Mouse (Mus musculus): Measurements from ENCODE around the gene App. TPM values are rescaled to one million over a fixed set of nuclear protein-coding genes. Genes with fewer than 3 reads are reported as not detected.

The App gene
- polyA plus RNA-seq, 1 experiment, result not detected

- no peak for TF ChIP-seq GATA1 (IDR thresholded peaks at IDR 0.05; ENCODE audit: low read length)
These were observed 200.0 kb downstream of the App start for GRCm38 (mm10) chr16:84973446-84974175.

DNA sequence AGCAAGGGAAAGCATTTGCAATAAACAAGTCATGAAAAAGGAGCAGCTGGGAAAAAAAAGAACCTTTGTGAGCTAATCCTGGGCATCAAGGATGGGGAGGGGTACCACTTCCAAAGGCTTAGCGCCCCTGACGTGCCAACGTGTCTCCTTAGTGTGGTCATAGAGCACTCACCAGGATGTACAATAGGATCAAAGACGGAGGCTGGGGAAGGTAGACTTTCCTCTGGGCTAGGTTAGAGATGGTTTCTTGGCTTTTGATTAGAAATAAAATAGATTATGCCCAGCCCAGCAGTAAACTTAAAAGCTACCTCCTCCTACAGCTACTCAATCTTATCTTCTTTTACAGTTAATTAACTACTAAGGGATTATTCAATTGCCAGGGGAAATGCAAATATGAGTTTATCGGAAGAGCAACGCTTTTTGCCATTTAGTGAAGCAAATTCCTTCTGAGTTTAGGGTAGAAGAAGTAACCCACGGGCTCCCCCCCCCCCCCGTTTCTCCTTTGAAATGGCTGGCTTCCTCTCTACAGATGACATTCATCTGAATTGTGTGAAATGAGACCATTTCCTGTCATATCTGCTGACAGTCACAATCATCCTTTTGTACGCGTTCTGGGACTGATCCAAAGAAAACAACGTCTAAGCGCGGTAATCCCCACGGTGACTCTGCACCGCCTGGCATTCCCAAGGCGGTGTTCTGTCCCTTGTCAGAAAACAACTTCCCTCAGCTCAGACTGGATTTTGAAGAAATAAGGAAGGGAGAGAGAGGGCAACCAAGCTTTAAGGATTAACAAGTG, 201.8 kb downstream of the App start:
- no peak for TF ChIP-seq GATA1 (IDR thresholded peaks at IDR 0.05; ENCODE audit: low read length)

GRCm38 (mm10) chr16:84969026-84969425, 204.5 kb downstream of the App start:
- TF ChIP-seq GATA1 (IDR thresholded peaks at IDR 0.05; ENCODE audit: low read length), result no peak

DNA sequence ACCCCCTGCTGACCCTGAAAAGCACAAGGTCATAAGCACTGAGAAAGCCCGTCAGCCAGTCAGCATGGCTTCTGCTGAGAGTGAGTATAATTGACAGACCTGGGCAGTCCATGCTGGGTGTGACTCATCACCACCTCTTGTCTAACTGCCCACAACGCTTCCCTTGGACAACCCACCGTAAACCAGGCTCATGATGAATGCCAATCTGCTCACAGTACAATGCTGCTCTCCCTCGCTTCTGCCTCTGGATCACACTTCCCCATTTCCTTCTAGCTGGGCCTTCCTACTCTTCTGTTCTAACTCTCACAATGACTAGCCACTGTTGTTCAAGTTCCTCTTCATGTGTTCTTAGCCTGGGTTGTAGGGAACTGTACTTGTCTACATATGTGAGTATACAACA, 206.6 kb downstream of the App start:
- TF ChIP-seq GATA1 (IDR thresholded peaks at IDR 0.05; ENCODE audit: low read length), result no peak

DNA sequence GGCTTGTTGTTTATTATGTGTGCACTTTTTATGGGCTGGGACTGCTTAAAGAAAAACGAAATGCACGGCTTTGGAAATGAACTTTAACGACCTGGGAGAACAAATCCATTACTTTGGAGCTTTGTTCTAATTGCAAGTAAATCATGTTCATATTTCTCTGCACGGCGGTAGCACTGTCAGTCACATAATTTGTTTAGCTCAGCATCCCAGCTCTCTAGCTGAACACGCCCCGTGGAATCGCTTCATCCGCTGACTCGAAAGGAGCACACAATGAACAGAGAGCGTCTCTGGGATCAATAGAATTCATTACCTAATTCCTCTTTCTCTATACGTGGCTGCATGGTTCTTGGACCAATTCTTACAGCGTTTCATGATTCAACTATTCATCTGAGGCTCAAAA, 207.5 kb downstream of the App start:
- TF ChIP-seq GATA1 (IDR thresholded peaks at IDR 0.05; ENCODE audit: low read length), result no peak

- no peak for TF ChIP-seq GATA1 (IDR thresholded peaks at IDR 0.05; ENCODE audit: low read length)
These were observed 209.6 kb downstream of the App start for GRCm38 (mm10) chr16:84963960-84964359.

- TF ChIP-seq GATA1 (IDR thresholded peaks at IDR 0.05; ENCODE audit: low read length), result no peak
These were observed 210.0 kb downstream of the App start for GRCm38 (mm10) chr16:84963527-84963926.

- TF ChIP-seq GATA1 (IDR thresholded peaks at IDR 0.05; ENCODE audit: low read length), result no peak
These were observed 216.3 kb downstream of the App start for GRCm38 (mm10) chr16:84957253-84957652.

DNA sequence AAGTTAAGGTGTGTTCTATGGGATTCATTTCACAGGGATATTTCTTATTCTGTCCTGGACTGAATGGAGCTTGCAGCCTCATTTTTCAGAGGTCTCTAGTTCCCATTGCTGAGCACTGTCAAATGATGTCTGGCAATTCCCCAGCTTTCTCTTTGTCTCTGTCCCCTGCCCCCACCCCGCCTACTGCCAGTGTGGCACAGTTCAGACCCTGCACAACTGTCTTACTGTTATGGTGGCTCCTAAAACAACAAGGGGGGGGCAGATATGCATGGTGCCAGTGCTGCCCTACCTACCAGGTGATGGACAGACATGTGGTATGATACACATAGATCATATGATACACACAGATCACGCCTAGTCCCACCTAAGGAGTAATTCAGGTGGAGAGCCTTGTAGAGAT, 216.9 kb downstream of the App start:
- TF ChIP-seq GATA1 (IDR thresholded peaks at IDR 0.05; ENCODE audit: low read length), result no peak

DNA sequence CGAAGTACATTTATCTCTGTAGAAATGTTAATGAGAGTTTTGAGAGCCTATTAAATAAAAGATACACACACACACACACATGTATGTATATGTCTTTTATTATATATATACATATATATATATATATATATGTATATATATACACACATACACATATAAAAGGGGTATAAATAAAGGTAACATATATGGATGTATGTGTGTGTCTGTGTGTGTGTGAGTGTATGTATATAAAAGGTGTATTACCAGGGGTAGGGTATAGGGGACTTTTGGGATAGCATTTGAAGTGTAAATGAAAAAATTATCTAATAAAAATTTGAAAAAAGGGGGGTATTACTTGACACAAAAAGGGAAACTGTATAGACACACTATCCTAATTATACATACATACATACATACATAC, 217.7 kb downstream of the App start:
- TF ChIP-seq GATA1 (IDR thresholded peaks at IDR 0.05; ENCODE audit: low read length), result no peak

DNA sequence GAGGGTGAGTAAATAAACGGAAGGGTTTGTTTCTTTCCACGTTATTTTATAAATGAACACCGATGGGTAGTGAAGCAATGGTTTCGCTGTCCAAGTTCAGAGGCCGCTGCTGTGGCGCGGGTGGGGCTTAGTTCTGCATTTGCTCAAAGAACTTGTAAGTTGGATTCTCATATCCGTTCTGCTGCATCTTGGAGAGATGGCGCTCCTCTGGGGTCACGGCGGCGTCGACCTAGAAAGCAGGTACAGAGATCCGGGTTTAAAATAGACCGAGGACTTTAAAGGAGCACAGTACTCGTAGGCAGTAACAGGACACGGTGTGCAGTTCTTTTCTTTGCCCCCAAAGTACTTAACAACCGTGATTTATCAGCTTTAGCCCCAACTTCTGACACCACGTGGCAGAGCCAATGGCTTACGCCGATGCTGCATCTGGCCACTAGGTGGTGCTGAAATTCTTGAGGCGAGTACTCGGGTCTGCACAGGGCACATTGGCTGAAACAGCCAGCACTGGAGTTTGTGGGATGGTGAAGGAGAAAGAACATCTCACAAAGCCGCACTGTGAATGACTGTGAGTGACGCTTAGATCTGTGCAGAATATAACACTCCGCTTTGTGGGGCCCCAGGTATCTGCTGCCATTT, 218.2 kb downstream of the App start:
- TF ChIP-seq GATA1 (IDR thresholded peaks at IDR 0.05; ENCODE audit: low read length), result no peak

DNA sequence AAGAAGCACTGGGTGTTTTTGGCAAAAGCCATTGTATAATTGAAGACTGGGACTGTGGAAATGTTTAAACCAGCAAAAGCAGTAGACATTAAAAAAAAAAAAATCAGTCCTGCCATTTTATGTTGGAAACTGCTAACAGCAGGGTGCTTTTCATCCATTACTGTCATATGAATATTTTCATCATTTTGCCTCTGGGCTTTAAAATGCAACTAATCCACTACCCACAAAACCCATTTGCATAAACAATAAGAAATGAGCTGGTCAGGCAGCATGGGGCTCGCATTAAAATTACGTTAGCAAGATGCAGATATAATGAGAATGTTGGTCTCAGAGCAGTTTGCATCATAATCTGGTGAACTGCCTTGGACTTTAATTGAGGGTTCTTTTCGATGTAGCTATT, 242.5 kb downstream of the App start:
- TF ChIP-seq GATA1 (IDR thresholded peaks at IDR 0.05; ENCODE audit: low read length), result no peak

DNA sequence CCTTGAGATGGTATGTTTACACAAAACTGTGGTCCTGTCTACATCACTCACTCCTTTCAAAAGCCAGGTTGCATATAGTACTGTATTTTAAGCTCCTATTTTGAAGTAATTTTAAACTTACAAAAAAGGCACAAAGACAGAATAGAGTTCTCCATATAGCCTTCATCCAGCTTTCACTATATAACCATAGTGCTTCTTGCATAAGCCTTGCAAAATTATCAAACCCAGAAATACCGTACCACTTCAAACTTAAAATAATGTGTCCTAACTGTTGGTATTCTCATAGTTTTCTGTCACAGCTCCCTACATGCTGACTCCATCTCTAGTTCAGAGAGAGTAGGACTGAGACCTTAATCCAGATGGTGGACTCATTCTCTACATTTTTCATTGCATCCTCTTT, 245.7 kb downstream of the App start:
- TF ChIP-seq GATA1 (IDR thresholded peaks at IDR 0.05; ENCODE audit: low read length), result no peak

DNA sequence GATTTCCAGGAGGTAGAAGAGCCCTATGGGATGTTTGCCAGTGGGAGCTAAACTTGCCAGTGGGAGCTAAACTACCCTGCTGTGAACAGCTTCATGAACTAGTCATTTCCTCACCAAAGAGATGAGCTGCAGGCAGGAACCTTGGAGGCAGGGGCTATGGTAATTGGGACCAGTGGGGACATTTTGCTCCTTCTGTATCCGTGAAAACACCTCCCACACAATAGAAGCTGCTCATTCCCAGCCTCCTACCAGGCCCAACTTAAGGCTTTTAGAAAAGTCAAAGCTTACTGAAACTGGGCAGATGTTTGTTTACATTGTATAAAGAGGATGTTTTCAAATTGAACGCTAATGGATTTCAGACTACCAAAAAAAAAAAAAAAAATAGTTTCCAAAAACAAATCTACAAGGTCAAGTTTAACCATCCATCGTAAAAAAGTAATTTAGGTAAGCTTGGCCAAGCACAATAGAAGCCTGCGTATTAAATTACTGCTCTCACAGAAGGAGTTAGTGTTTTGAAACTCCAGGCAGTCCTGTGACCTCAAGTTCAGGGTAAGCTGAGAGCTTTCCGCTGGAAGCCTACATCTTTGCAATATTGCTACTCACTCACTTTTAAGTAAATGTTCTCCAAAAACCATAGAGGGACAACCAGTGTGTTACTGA, 253.8 kb downstream of the App start:
- no peak for TF ChIP-seq GATA1 (IDR thresholded peaks at IDR 0.05; ENCODE audit: low read length)

DNA sequence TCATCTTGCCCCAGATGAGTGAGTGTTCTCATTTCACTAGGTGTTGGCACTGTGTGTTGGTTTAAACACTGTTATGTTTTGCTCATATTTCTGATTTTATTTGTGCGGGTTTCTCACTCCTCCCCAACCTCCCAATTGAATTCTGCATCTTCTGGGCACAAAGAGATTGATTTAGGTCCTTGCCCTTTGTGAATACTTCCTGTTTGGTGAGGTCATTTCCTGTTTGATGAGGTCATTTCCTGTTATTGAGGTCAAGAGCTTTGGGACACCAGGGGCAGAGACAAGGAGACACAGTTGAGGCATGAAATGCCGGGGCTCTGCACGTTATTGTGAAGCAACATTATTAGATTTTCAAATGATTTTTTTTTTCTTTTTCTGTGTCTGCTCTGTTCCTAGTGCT, 254.5 kb downstream of the App start:
- TF ChIP-seq GATA1 (IDR thresholded peaks at IDR 0.05; ENCODE audit: low read length), result no peak

- TF ChIP-seq GATA1 (IDR thresholded peaks at IDR 0.05; ENCODE audit: low read length), result no peak
These were observed 256.8 kb downstream of the App start for GRCm38 (mm10) chr16:84916772-84917171.
